Mouse (Mus musculus): Measurements from ENCODE around the gene Mamstr.

Gene Mamstr

GRCm38 (mm10) chr7:45639561-45640027 is at the start of gene Mamstr:
Gene Mamstr (plus strand): TSS chr7:45639977.
- DNase-seq (ENCODE audit: low spot score), result no peak

GRCm38 (mm10) chr7:45590874-45591273 is 48.9 kb upstream of the Mamstr start:
- DNase-seq (ENCODE audit: low spot score), result no peak

GRCm38 (mm10) chr7:45591880-45592279 is 47.9 kb upstream of the Mamstr start:
- DNase-seq (ENCODE audit: low spot score), result no peak

GRCm38 (mm10) chr7:45593118-45593815 is 46.5 kb upstream of the Mamstr start:
- peak; percentile 69 for DNase-seq (ENCODE audit: low spot score)

- DNase-seq (ENCODE audit: low spot score), result no peak
Measured at GRCm38 (mm10) chr7:45595176-45595575, 44.6 kb upstream of the Mamstr start.

GRCm38 (mm10) chr7:45596107-45596506 is 43.7 kb upstream of the Mamstr start:
- no peak for DNase-seq (ENCODE audit: low spot score)

DNA sequence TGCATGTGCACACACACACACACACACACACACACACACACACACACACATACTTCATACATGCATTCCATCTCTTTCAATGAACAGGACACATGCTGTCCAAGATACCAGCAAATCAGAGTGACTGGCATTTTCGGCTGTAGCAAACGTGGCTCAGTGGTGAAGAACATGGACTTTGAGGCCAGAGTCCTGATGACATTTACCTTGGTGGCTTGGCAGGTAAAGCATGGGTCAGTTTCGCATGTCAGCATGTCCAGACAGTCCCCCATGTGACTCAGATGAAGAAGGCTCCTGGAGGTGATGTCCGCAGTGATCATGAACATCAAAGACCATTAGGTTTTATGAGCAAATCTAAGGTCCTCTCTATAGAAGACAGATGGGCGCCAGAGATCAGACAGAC is 42.8 kb upstream of the Mamstr start:
- no peak for DNase-seq (ENCODE audit: low spot score)

DNA sequence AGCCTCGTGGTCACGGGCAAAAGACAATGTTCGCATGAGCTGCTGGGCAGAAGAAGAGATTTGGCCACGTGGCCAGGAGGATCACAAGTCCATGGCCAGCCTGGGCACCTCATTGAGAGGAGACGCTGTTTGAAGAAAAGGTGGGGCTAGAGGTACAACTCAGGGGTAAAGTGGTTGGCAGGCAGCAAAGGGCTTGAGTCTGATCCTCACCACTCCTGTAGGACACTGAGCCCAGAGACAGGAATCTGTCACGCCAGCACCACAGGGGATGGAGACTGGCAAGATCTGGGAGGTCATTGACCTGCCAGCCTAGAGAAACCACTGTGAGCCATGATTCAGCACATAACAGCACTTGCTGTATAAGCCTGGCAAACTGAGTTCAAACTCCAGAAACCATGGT is 42.2 kb upstream of the Mamstr start:
- no peak for DNase-seq (ENCODE audit: low spot score)

- no peak for DNase-seq (ENCODE audit: low spot score)
Measured at GRCm38 (mm10) chr7:45598960-45599879, 40.6 kb upstream of the Mamstr start.

- DNase-seq (ENCODE audit: low spot score), result no peak
Measured at GRCm38 (mm10) chr7:45605704-45606289, 34.0 kb upstream of the Mamstr start.

GRCm38 (mm10) chr7:45609511-45609910 is 30.3 kb upstream of the Mamstr start:
- DNase-seq (ENCODE audit: low spot score), result no peak

DNA sequence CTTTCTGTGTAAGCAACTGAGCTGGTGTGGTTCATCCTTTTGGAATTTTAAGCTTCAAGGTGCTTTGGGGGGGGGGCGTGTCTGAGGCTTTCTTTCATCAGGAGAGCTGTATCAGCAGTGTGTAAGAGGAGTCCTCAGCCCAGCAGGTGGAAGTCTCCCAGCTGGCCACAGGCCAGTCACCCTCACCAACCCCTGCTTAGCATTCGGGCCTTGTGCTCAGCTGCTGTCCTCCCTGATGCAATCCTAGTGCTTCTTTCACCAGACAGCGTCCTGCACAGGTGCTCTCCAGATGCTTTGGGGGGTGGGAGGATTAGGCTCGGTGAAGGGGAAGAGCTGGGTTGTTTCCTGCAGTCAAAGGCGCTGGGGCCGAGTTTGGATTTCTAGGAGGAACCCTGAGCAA is 23.5 kb upstream of the Mamstr start:
- DNase-seq (ENCODE audit: low spot score), result no peak

GRCm38 (mm10) chr7:45617042-45617695 is 22.6 kb upstream of the Mamstr start, which contains the start of gene Fut1:
Gene Fut1 (plus strand): TSS chr7:45617289.
- DNase-seq (ENCODE audit: low spot score), result no peak

- DNase-seq (ENCODE audit: low spot score), result no peak
Measured at GRCm38 (mm10) chr7:45618316-45618715, 21.5 kb upstream of the Mamstr start.

DNA sequence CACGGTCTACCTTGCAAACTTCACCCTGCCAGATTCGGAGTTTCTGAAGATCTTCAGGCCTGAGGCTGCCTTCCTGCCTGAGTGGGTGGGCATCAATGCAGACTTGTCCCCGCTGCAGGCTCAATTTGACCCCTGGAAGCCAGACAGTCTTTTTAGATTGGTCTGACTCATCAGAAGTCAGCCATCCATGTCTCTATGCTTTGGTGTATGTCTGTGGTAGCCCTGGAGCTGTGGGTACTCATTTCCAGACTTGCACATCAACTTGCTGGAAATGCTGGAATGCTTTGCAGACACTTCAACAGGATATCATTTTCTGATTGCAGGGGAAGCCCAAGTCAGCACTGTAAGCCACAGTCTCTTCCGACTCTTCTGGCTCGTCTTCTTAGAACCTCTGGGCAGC is 20.2 kb upstream of the Mamstr start:
- DNase-seq (ENCODE audit: low spot score), result no peak

DNA sequence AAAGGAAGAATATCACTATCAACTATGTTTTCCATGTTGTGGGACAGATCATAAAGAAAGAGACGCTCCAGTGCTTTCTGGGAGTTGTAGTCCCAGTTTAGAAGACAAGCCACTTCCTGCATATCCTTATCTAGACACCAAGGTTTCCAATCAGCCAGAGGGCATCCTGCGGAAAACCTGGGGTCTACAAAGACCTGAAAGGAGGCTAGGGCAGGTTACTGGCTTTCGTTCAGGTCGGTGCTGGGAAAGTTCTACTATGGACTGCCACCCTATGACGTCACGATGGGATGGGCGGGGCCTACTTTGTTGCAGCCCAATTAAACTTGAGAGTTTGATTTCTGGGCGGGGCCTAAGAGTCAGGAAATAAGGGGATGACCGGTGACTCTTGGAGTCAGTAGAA is 18.3 kb upstream of the Mamstr start, which contains the start of gene Izumo1:
Izumo1 (plus strand) TSS at position 369 of the 400 bp plus-strand sequence.
- no peak for DNase-seq (ENCODE audit: low spot score)

GRCm38 (mm10) chr7:45623507-45623906 is 16.3 kb upstream of the Mamstr start:
- no peak for DNase-seq (ENCODE audit: low spot score)

DNA sequence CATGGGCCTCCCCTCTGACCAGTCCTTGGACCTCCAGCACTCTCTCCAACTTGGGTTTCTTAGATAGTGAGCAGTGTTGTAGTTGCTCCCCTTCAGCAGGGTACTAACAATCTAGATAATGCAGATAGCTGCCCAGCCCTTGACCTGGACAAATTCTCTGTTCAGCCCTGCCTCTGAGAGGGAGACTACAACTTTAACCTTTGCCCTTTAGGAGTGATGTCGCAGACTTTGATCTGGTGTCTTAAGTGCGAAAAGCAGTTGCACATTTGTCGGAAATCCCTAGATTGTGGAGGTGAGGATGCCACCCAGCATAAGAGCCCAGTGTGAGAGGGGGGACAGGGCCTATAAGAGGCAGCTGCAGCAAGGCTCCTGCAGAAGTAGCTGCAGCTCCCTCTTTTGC is 15.1 kb upstream of the Mamstr start:
- DNase-seq (ENCODE audit: low spot score), result no peak

DNA sequence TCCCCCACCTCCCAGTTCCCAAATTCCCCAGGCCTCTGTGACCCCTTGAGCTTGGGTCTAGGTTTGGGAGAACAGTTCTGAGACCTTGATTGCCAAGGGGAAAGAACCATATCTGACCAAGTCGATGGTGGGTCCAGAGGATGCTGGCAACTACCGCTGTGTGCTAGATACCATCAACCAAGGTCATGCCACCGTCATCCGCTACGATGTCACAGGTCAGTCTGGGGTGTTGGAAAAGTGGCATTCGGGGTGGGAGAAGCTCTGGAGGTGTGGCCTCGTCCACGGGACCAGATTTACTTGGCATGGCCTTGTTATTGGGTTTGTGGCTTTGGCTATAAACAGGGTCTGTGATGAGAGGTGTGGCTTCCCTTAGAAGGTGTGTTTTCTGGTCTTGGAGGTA is 14.3 kb upstream of the Mamstr start:
- no peak for DNase-seq (ENCODE audit: low spot score)

- DNase-seq (ENCODE audit: low spot score), result no peak
Measured at GRCm38 (mm10) chr7:45626571-45627076, 13.2 kb upstream of the Mamstr start.

DNA sequence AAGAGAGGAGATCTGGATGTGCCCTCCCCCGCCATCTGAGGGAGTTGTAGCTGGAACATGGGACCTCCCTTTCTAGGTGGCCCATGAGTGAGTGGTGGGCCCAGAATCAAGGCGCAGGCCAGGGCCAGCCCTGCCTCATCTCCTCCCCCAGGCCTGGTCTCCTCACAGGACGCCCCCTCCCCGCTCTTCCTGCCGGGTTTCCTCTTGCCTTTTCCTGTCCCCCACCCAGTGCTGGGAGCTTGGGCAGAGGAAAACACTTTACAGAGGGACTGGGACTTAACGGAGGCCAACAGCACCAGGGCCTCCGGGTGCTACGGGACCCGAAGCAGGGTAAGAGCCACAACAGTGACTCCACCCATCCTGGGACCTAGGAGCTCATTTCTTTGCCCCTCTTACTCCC is 12.5 kb upstream of the Mamstr start, which contains the start of gene Rasip1:
Rasip1 (plus strand) TSS at position 228 of the 400 bp plus-strand sequence.
- DNase-seq (ENCODE audit: low spot score), result no peak
